Mouse (Mus musculus): ENCODE measurements around the gene Arsb.

DNA sequence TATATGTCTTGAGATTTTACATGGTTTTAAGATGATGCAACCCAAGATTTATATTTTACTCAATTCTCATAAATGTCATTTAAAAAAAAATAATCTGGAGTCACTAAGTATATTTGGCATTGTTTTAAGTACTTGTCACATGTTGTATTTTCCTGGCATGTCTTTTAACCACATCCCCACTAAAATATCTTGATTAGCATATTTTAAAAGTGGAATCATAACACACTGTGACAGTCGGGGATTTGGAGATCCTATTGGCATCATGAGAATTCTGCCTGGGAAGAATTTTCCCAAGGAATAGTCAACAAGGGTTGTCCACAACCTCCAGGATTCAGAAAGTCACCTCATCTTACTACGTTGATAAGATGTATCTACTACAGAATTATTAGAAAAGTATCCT lies 106.5 kb downstream of the Arsb start:
- no peak for TF ChIP-seq CTCF (IDR thresholded peaks at IDR 0.05; ENCODE audit: low read depth)
- no peak for TF ChIP-seq EP300 (optimal IDR thresholded peaks at IDR 0.05)

Data from stomach, postnatal 0 days (tissue).